Mouse (Mus musculus) layer of hippocampus, adult 18-20 months (tissue): ENCODE measurements around the gene Hoxa13. TPM values are rescaled to one million over a fixed set of nuclear protein-coding genes. Genes with fewer than 3 reads are reported as not detected.
A peak's percentile ranks its signal among the peaks of the same experiment; 100 is the strongest.

ENCODE experiments used
- DNase-seq, 2 experiments: peaks; one replicate each; pipeline ENCODE4 v3.0.0; 2022; ENCODE audit warnings: low spot score in 2 of 2
- total RNA-seq, 2 experiments: library from RNA; stranded (reverse); gene quantifications; 2 replicates each; pipeline ENCODE4 v1.2.3; 2021

Hoxa13 gene
- total RNA-seq, 2 experiments from 2014 or later, result not detected

GRCm38 (mm10) chr6:52252016-52252774 lies 8.5 kb downstream of the Hoxa13 start:
- DNase-seq, result no peak

- DNase-seq, result no peak
Measured at GRCm38 (mm10) chr6:52251177-52251879, 9.4 kb downstream of the Hoxa13 start.

- DNase-seq, result no peak
Measured at GRCm38 (mm10) chr6:52249826-52250225, 10.9 kb downstream of the Hoxa13 start.

GRCm38 (mm10) chr6:52249415-52249738 lies 11.3 kb downstream of the Hoxa13 start:
- DNase-seq, result no peak

GRCm38 (mm10) chr6:52248638-52249414 lies 11.9 kb downstream of the Hoxa13 start:
- DNase-seq, result no peak

- DNase-seq, result no peak
Measured at GRCm38 (mm10) chr6:52247766-52248637, 12.7 kb downstream of the Hoxa13 start.

- no peak for DNase-seq
Measured at GRCm38 (mm10) chr6:52246916-52247315, 13.8 kb downstream of the Hoxa13 start.

GRCm38 (mm10) chr6:52246403-52246803 lies 14.3 kb downstream of the Hoxa13 start:
- no peak for DNase-seq

GRCm38 (mm10) chr6:52245757-52246142 lies 14.9 kb downstream of the Hoxa13 start, which contains the start of gene Hoxa11:
Gene Hoxa11 (minus strand): TSS chr6:52245810.
- DNase-seq, result no peak

- no peak for DNase-seq
Measured at GRCm38 (mm10) chr6:52245040-52245756, 15.5 kb downstream of the Hoxa13 start.

GRCm38 (mm10) chr6:52244471-52245039 lies 16.1 kb downstream of the Hoxa13 start:
- no peak for DNase-seq

- DNase-seq, result no peak
Measured at GRCm38 (mm10) chr6:52243681-52244121, 17.0 kb downstream of the Hoxa13 start.

GRCm38 (mm10) chr6:52242801-52243332 lies 17.8 kb downstream of the Hoxa13 start:
- DNase-seq, result no peak

GRCm38 (mm10) chr6:52241001-52241621 lies 19.6 kb downstream of the Hoxa13 start:
- no peak for DNase-seq

- DNase-seq, result peak in 1 of 2 experiments; percentile 50
Measured at GRCm38 (mm10) chr6:52240389-52241000, 20.2 kb downstream of the Hoxa13 start, which contains the start of gene Hoxa10. Gene Hoxa10 (minus strand): TSS chr6:52240854.

GRCm38 (mm10) chr6:52239625-52240388 lies 20.9 kb downstream of the Hoxa13 start:
- DNase-seq, result no peak

- DNase-seq, result no peak
Measured at GRCm38 (mm10) chr6:52238976-52239375, 21.7 kb downstream of the Hoxa13 start.

GRCm38 (mm10) chr6:52238155-52238545 lies 22.5 kb downstream of the Hoxa13 start:
- DNase-seq, result no peak
